Mouse (Mus musculus) stomach, postnatal 0 days (tissue): ENCODE measurements around the gene Immp2l. TPM values are rescaled to one million over a fixed set of nuclear protein-coding genes. Genes with fewer than 3 reads are reported as not detected.

Experiments
- ATAC-seq: fragments of 200-750 bp; cut with Nextera tagmentation; 2 replicates; pipeline ENCODE4 v1.8.0; 2017; ENCODE audit not compliant: low FRiP score, low TSS enrichment
- DNase-seq: peaks from one replicate; pipeline ENCODE4 v3.0.0-alpha.2; 2016; ENCODE audit warnings: low spot score
- H3K27ac ChIP-seq: fragments of 300-500 bp; sonication (generic); replicated peaks from 2 replicates; pipeline ENCODE4 v1.5.1; 2014; ENCODE audit warnings: mild to moderate bottlenecking, control low read depth
- H3K27me3 ChIP-seq: fragments of 300-500 bp; sonication (generic); 2 replicates; pipeline ENCODE4 v1.6.1; 2014; ENCODE audit warnings: low read length; ENCODE audit not compliant: control insufficient read depth, insufficient read depth
- H3K36me3 ChIP-seq: fragments of 300-500 bp; sonication (generic); 2 replicates; pipeline ENCODE4 v1.6.1; 2014; ENCODE audit warnings: low read length, mixed read lengths; ENCODE audit not compliant: control insufficient read depth, insufficient read depth
- H3K4me1 ChIP-seq: fragments of 300-500 bp; sonication (generic); replicated peaks from 2 replicates; pipeline ENCODE4 v1.6.1; 2014; ENCODE audit warnings: antibody characterized with exemption; ENCODE audit not compliant: control insufficient read depth, insufficient read depth
- H3K4me2 ChIP-seq: fragments of 300-500 bp; sonication (generic); replicated peaks from 2 replicates; pipeline ENCODE4 v1.6.1; 2014; ENCODE audit warnings: low read depth, mild to moderate bottlenecking, control low read depth, moderate library complexity
- H3K4me3 ChIP-seq: fragments of 300-500 bp; sonication (generic); 2 replicates; pipeline ENCODE4 v1.5.1; 2014; ENCODE audit warnings: low read depth, low read length, control low read depth
- H3K9ac ChIP-seq: fragments of 300-500 bp; sonication (generic); 2 replicates; pipeline ENCODE4 v1.6.1; 2014; ENCODE audit warnings: mild to moderate bottlenecking, low read length, control low read depth, mixed read lengths
- H3K9me3 ChIP-seq: fragments of 300-500 bp; sonication (generic); 2 replicates; pipeline ENCODE4 v1.6.1; 2016; ENCODE audit warnings: low read length; ENCODE audit not compliant: control insufficient read depth
- CTCF ChIP-seq: IDR thresholded peaks from 2 replicates; pipeline ENCODE4 v1.5.1; 2016; ENCODE audit warnings: antibody characterized with exemption, low read depth, mild to moderate bottlenecking, moderate library complexity
- EP300 ChIP-seq: optimal IDR thresholded peaks from 2 replicates; pipeline ENCODE3; 2016; ENCODE audit warnings: antibody characterized with exemption
- WGBS: fragments of 180-500 bp; shearing (Covaris S2); extraction: QIAGEN DNeasy Blood & Tissue Kit; methylation state at CpG from one replicate; pipeline ENCODE4 v1.1.7; 2014; 5-methylcytosine and 5-hydroxymethylcytosine counted together
- polyA plus RNA-seq: library from polyadenylated mRNA; unstranded; fragments of >200 nt; fragmentation: Nextera tagmentation; extraction: Ambion mirVana; gene quantifications from 2 replicates; pipeline ENCODE4 v1.2.1, GENCODE M21; 2015

Immp2l gene
- polyA plus RNA-seq, 1 experiment from 2014 or later, result 15.0 TPM

DNA sequence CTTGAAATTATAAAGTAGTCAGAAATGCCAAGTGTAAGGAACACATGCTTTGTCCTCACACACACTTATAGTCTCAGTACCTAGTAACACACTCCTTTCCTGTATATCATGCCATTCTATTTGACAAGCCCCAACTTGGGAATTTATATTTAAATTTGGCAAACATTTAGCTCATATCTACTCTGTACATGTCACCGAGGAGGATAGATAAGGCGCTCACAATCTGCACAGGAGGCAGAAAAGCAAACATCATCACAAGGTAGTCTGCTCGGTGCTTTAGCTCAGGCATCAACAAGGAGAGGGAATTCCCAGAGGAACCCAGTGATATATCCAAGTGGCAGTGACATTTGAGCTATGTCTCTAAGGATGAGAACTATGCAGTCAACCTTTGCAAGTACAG lies 856.9 kb downstream of the Immp2l start:
- Histone ChIP-seq H3K4me2 (no peak overlapping the region), H3K9ac (no peak overlapping the region), H3K27ac (no peak overlapping the region), H3K27me3 (no peaks in the 10 kb centered on the region), H3K36me3 (no peaks in the 10 kb centered on the region), H3K9me3 (no peaks in the 10 kb centered on the region), H3K4me3 (no peak overlapping the region), H3K4me1 (no peaks in the 10 kb centered on the region)
- 61% methylated on average over 3 of the region's 3 CpGs for WGBS
- no peak for ATAC-seq
- no peak for DNase-seq
- TF ChIP-seq CTCF (no peak), EP300 (no peak)

GRCm38 (mm10) chr12:41908011-41908410 lies 884.1 kb downstream of the Immp2l start:
- H3K9ac ChIP-seq, result no peak overlapping the region
- no peak for ATAC-seq
- H3K36me3 ChIP-seq, result no peaks in the 10 kb centered on the region
- no peaks in the 10 kb centered on the region for H3K4me1 ChIP-seq
- H3K27me3 ChIP-seq, result no peaks in the 10 kb centered on the region
- WGBS, result 66% methylated on average over 1 of the region's 1 CpGs
- no peak overlapping the region for H3K4me3 ChIP-seq
- no peak for DNase-seq
- TF ChIP-seq CTCF (no peak), EP300 (no peak)
- no peaks in the 10 kb centered on the region for H3K9me3 ChIP-seq
- H3K4me2 ChIP-seq, result no peak overlapping the region
- no peak overlapping the region for H3K27ac ChIP-seq

DNA sequence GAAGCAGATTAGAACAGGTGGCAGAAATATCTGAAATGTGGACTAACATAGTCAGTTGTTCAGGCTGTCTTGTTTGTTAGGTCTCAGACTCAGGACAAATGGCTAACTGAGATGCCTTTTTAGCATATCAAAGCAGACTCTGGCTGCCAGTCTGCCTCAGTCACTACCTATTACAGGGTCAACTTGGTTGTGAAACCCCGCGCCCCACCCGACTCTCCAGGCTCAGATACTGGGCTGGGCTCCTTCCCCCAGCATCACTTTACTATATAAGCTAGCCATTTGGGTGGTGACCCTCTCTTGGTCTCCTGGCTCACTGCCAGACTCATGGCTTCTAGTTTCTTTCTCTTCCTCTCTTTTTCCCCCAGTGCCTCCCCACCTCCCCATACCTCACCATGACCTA lies 887.7 kb downstream of the Immp2l start:
- Histone ChIP-seq H3K27me3 (no peaks in the 10 kb centered on the region), H3K4me2 (no peak overlapping the region), H3K4me3 (no peak overlapping the region), H3K27ac (no peak overlapping the region), H3K9me3 (no peaks in the 10 kb centered on the region), H3K36me3 (no peaks in the 10 kb centered on the region), H3K9ac (no peak overlapping the region), H3K4me1 (no peaks in the 10 kb centered on the region)
- no peak for DNase-seq
- ATAC-seq, result no peak
- 75% methylated on average over 3 of the region's 3 CpGs for WGBS
- no peak for TF ChIP-seq EP300
- no peak for TF ChIP-seq CTCF

- TF ChIP-seq CTCF, result no peak
- no peak for TF ChIP-seq EP300
- no peak for DNase-seq
- Histone ChIP-seq H3K4me2 (no peak overlapping the region), H3K4me1 (no peaks in the 10 kb centered on the region), H3K36me3 (no peaks in the 10 kb centered on the region), H3K27me3 (no peaks in the 10 kb centered on the region), H3K27ac (no peak overlapping the region), H3K9ac (no peak overlapping the region), H3K9me3 (no peaks in the 10 kb centered on the region), H3K4me3 (no peak overlapping the region)
- WGBS, result 72% methylated on average over 2 of the region's 2 CpGs
- no peak for ATAC-seq
Observed at GRCm38 (mm10) chr12:41937751-41938150, 913.9 kb downstream of the Immp2l start.

DNA sequence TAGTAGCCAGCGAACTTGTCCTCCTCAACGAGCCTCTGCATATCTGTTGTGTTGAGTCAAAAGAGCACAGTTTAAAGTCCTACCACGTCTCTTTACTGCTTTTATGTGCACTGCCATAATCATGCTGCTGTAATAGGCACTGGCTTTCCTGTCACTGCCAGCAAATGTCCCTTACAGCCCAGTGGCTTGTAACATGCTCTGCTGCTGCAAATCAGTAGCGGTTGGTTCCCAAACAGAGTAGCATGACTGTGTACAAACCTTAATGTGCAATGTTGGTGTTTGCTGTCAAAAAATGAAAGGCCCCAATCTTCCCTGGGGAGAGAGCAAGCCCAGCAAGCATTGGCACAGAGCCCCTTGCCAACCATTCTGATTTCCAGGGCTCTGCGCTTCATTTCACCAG lies 918.0 kb downstream of the Immp2l start:
- no peak overlapping the region for H3K27ac ChIP-seq
- H3K4me1 ChIP-seq, result no peaks in the 10 kb centered on the region
- no peak overlapping the region for H3K4me2 ChIP-seq
- DNase-seq, result no peak
- H3K9me3 ChIP-seq, result no peaks in the 10 kb centered on the region
- no peak for TF ChIP-seq CTCF
- no peak for TF ChIP-seq EP300
- H3K4me3 ChIP-seq, result no peak overlapping the region
- 88% methylated on average over 5 of the region's 5 CpGs for WGBS
- H3K27me3 ChIP-seq, result no peaks in the 10 kb centered on the region
- H3K9ac ChIP-seq, result no peak overlapping the region
- no peaks in the 10 kb centered on the region for H3K36me3 ChIP-seq
- no peak for ATAC-seq

- Histone ChIP-seq H3K9me3 (no peaks in the 10 kb centered on the region), H3K27me3 (no peaks in the 10 kb centered on the region), H3K27ac (no peak overlapping the region), H3K4me1 (no peaks in the 10 kb centered on the region), H3K4me2 (no peak overlapping the region), H3K9ac (no peak overlapping the region), H3K36me3 (no peaks in the 10 kb centered on the region), H3K4me3 (no peak overlapping the region)
- TF ChIP-seq EP300 (no peak), CTCF (no peak)
- 83% methylated on average over 4 of the region's 4 CpGs for WGBS
- DNase-seq, result no peak
- no peak for ATAC-seq
Observed at GRCm38 (mm10) chr12:41944079-41944672, 920.3 kb downstream of the Immp2l start.
